8 mouse cellular contexts compared by ENCODE assay signal in the genomic region with DNA sequence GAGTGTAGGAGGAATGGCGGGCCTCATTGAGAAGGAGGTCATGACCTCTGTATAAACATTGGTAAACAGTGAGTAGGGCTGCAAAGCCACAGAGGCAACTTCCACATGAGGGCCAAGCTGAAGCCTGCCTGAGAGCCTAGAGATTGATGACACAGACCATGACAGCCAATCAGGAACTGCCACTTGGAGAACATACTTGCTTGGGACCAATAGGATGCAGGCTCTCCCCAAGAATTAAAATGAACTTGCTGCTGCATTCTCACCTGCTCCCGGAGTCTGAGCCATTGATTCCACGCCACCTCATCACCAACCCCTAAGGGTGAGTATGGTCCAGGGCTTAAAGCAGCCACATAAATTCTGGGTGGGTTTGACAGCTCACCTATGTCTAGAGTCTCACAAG.
DNase-seq lines count a peak whose midpoint lies in the region.

No protein-coding gene starts in this region.

- DNase-seq in cerebellum, postnatal 10 days, result peak; percentile 31 to 33
- DNase-seq in cerebellum, adult 8-10 months, result no peak
- DNase-seq in 3134 (ENCODE audit: extremely low read depth, insufficient read length, low spot score) (peak; percentile 9), adipocyte (ENCODE audit: low spot score) (peak; percentile 46)
- peak; percentile 11 for DNase-seq in lung, postnatal 14 days
- DNase-seq in right cerebral cortex, postnatal 25 days, result no peak
- no peak for DNase-seq in frontal cortex, postnatal 14 days (ENCODE audit: low spot score in 2 of 2)
- no peak for DNase-seq in cerebellum, adult 11-12 months

Comparison
In these comparisons a context has a peak if more than half of its experiments do, and no peak if none do; other contexts are left out.
1. DNase-seq: peak in cerebellum, postnatal 10 days (2 of 2), 3134 (single experiment), adipocyte (single experiment) and lung, postnatal 14 days (single experiment); none in cerebellum, adult 8-10 months (single experiment), right cerebral cortex, postnatal 25 days (single experiment), frontal cortex, postnatal 14 days (0 of 2) and cerebellum, adult 11-12 months (single experiment).